Mouse (Mus musculus) kidney, postnatal 0 days (tissue): ENCODE measurements around the gene Senp6. TPM values are rescaled to one million over a fixed set of nuclear protein-coding genes. Genes with fewer than 3 reads are reported as not detected.
"Not testable (repeated sequence)": the region's sequence is repeated elsewhere in the genome, so short reads cannot be mapped to it uniquely, and the experiment has no call there.

Experiments
- ATAC-seq: fragments of 200-750 bp; cut with Nextera tagmentation; replicated peaks from 2 replicates; pipeline ENCODE4 v1.8.0; 2017; ENCODE audit warnings: low read depth, moderate number of reproducible peaks, moderate TSS enrichment, moderate library complexity; ENCODE audit not compliant: low FRiP score
- DNase-seq: peaks from one replicate; pipeline ENCODE4 v3.0.0-alpha.2; 2016; ENCODE audit warnings: low spot score
- H3K27ac ChIP-seq: fragments of 300-500 bp; sonication (generic); 2 replicates; pipeline ENCODE4 v1.5.1; 2014; ENCODE audit warnings: mild to moderate bottlenecking
- H3K27me3 ChIP-seq: fragments of 300-500 bp; sonication (generic); 2 replicates; pipeline ENCODE4 v1.6.1; 2014; ENCODE audit warnings: low read length, mixed read lengths; ENCODE audit not compliant: insufficient read depth
- H3K36me3 ChIP-seq: fragments of 300-500 bp; sonication (generic); 2 replicates; pipeline ENCODE4 v1.6.1; 2014; ENCODE audit warnings: low read length, mixed read lengths; ENCODE audit not compliant: insufficient read depth
- H3K4me1 ChIP-seq: fragments of 300-500 bp; sonication (generic); replicated peaks from 2 replicates; pipeline ENCODE4 v1.6.1; 2014; ENCODE audit warnings: antibody characterized with exemption, low read length, mixed read lengths; ENCODE audit not compliant: insufficient read depth
- H3K4me2 ChIP-seq: fragments of 300-500 bp; sonication (generic); 2 replicates; pipeline ENCODE4 v1.6.1; 2014; ENCODE audit warnings: mild to moderate bottlenecking, low read length, moderate library complexity, mixed read lengths
- H3K4me3 ChIP-seq: fragments of 300-500 bp; sonication (generic); replicated peaks from 2 replicates; pipeline ENCODE4 v1.5.1; 2014; ENCODE audit warnings: low read depth, low read length
- H3K9ac ChIP-seq: fragments of 300-500 bp; sonication (generic); 2 replicates; pipeline ENCODE4 v1.6.1; 2014; ENCODE audit warnings: low read depth, low read length
- H3K9me3 ChIP-seq: fragments of 300-500 bp; sonication (generic); replicated peaks from 2 replicates; pipeline ENCODE4 v1.6.1; 2016; ENCODE audit warnings: low read length, inconsistent platforms, mixed read lengths
- CTCF ChIP-seq: IDR thresholded peaks from 2 replicates; pipeline ENCODE4 v1.5.1; 2016; ENCODE audit warnings: antibody characterized with exemption, low read depth, mild to moderate bottlenecking, moderate library complexity
- whole genome bisulfite sequencing: fragments of 180-500 bp; shearing (Covaris S2); extraction: QIAGEN DNeasy Blood & Tissue Kit; methylation state at CpG from one replicate; pipeline ENCODE4 v1.1.7; 2014; 5-methylcytosine and 5-hydroxymethylcytosine counted together
- polyA plus RNA-seq: library from polyadenylated mRNA; unstranded; fragments of >200 nt; fragmentation: Nextera tagmentation; extraction: Ambion mirVana; gene quantifications from 2 replicates; pipeline ENCODE4 v1.2.1, GENCODE M21; 2015

Senp6 gene
- polyA plus RNA-seq, 1 experiment from 2014 or later, result 59.4 TPM

- no peaks in the 10 kb centered on the region for H3K27me3 ChIP-seq
- 53% methylated on average over 3 of the region's 3 CpGs for WGBS
- no peak for TF ChIP-seq CTCF
- 0 out of 2 replicates have a peak overlapping the region, but pooled peaks have one; percentile 3 for H3K27ac ChIP-seq
- DNase-seq, result no peak
- ATAC-seq, result no peak
- H3K36me3 ChIP-seq, result no peaks in the 10 kb centered on the region
- peaks cover 22% of the 10 kb centered on the region for H3K4me1 ChIP-seq
- no peaks in the 10 kb centered on the region for H3K9me3 ChIP-seq
- no peak overlapping the region; the same call in 1 of the 2 replicates for H3K4me2 ChIP-seq
- no peak overlapping the region for H3K9ac ChIP-seq
- no peak overlapping the region for H3K4me3 ChIP-seq
Measured at GRCm38 (mm10) chr9:80070026-80070425, 3.3 kb downstream of the Senp6 start.

- Histone ChIP-seq H3K4me2 (no peak overlapping the region), H3K9ac (no peak overlapping the region), H3K4me3 (no peak overlapping the region), H3K4me1 (peaks cover 25% of the 10 kb centered on the region), H3K9me3 (no peaks in the 10 kb centered on the region), H3K36me3 (no peaks in the 10 kb centered on the region), H3K27me3 (no peaks in the 10 kb centered on the region), H3K27ac (no peak overlapping the region)
- ATAC-seq, result no peak
- 50% methylated on average over 3 of the region's 3 CpGs for WGBS
- no peak for DNase-seq
- no peak for TF ChIP-seq CTCF
Measured at GRCm38 (mm10) chr9:80071616-80072015, 4.9 kb downstream of the Senp6 start.

GRCm38 (mm10) chr9:80074067-80074466 lies 7.4 kb downstream of the Senp6 start:
- Histone ChIP-seq H3K4me1 (peaks cover 27% of the 10 kb centered on the region), H3K9me3 (no peaks in the 10 kb centered on the region), H3K27me3 (no peaks in the 10 kb centered on the region), H3K27ac (no peak overlapping the region), H3K36me3 (no peaks in the 10 kb centered on the region), H3K4me2 (no peak overlapping the region), H3K4me3 (no peak overlapping the region), H3K9ac (no peak overlapping the region)
- no peak for TF ChIP-seq CTCF
- 89% methylated on average over 1 of the region's 1 CpGs for WGBS
- DNase-seq (no peak), ATAC-seq (no peak)

- TF ChIP-seq CTCF, result peak; percentile 62
- Histone ChIP-seq H3K27me3 (no peaks in the 10 kb centered on the region), H3K36me3 (no peaks in the 10 kb centered on the region), H3K4me1 (peaks cover 27% of the 10 kb centered on the region), H3K9ac (no peak overlapping the region), H3K27ac (no peak overlapping the region), H3K9me3 (no peaks in the 10 kb centered on the region), H3K4me3 (no peak overlapping the region), H3K4me2 (no peak overlapping the region)
- ATAC-seq (no peak), DNase-seq (peak; percentile 48)
Measured at GRCm38 (mm10) chr9:80074949-80075348, 8.2 kb downstream of the Senp6 start.

- Histone ChIP-seq H3K27me3 (no peaks in the 10 kb centered on the region), H3K4me2 (no peak overlapping the region), H3K36me3 (no peaks in the 10 kb centered on the region), H3K9ac (no peak overlapping the region), H3K9me3 (no peaks in the 10 kb centered on the region), H3K27ac (0 out of 2 replicates have a peak overlapping the region, but pooled peaks have one; percentile 58), H3K4me3 (no peak overlapping the region), H3K4me1 (peaks cover 14% of the 10 kb centered on the region)
- no peak for TF ChIP-seq CTCF
- no peak for ATAC-seq
- DNase-seq, result peak; percentile 33
- WGBS, result 47% methylated on average over 1 of the region's 1 CpGs
Measured at GRCm38 (mm10) chr9:80080941-80081340, 14.2 kb downstream of the Senp6 start.

GRCm38 (mm10) chr9:80084429-80085092 lies 17.9 kb downstream of the Senp6 start:
- DNase-seq, result no peak
- H3K4me1 ChIP-seq, result peaks cover 12% of the 10 kb centered on the region
- H3K27me3 ChIP-seq, result no peaks in the 10 kb centered on the region
- no peaks in the 10 kb centered on the region for H3K9me3 ChIP-seq
- H3K4me3 ChIP-seq, result no peak overlapping the region
- H3K9ac ChIP-seq, result no peak overlapping the region
- no peak overlapping the region for H3K4me2 ChIP-seq
- no peak for TF ChIP-seq CTCF
- no peaks in the 10 kb centered on the region for H3K36me3 ChIP-seq
- 63% methylated on average over 10 of the region's 10 CpGs for WGBS
- ATAC-seq, result peak; percentile 63
- peak overlapping the region; percentile 33 for H3K27ac ChIP-seq

- Histone ChIP-seq H3K27me3 (no peaks in the 10 kb centered on the region), H3K4me1 (peaks cover 12% of the 10 kb centered on the region), H3K9ac (no peak overlapping the region), H3K27ac (no peak overlapping the region), H3K4me3 (no peak overlapping the region), H3K9me3 (no peaks in the 10 kb centered on the region), H3K36me3 (no peaks in the 10 kb centered on the region), H3K4me2 (no peak overlapping the region)
- no peak for TF ChIP-seq CTCF
- peak; percentile 68 for DNase-seq
- ATAC-seq, result no peak
- 26% methylated on average over 2 of the region's 2 CpGs for WGBS
Measured at GRCm38 (mm10) chr9:80085665-80086064, 19.0 kb downstream of the Senp6 start.

- H3K27me3 ChIP-seq, H3K27ac ChIP-seq, H3K4me3 ChIP-seq, ATAC-seq, H3K9ac ChIP-seq, H3K9me3 ChIP-seq, H3K36me3 ChIP-seq, DNase-seq, H3K4me2 ChIP-seq: not testable (repeated sequence)
- 94% methylated on average over 5 of the region's 6 CpGs for WGBS
- H3K4me1 ChIP-seq, result peaks cover 12% of the 10 kb centered on the region
Measured at GRCm38 (mm10) chr9:80086272-80086966, 19.7 kb downstream of the Senp6 start.
